Mouse (Mus musculus): ENCODE results near the gene Ccdc85b. TPM values are rescaled to one million over a fixed set of nuclear protein-coding genes. Genes with fewer than 3 reads are reported as not detected.
A peak's percentile ranks its signal among the peaks of the same experiment; 100 is the strongest.

Ccdc85b gene
- polyA plus RNA-seq, 1 experiment = 2.2 TPM

DNA sequence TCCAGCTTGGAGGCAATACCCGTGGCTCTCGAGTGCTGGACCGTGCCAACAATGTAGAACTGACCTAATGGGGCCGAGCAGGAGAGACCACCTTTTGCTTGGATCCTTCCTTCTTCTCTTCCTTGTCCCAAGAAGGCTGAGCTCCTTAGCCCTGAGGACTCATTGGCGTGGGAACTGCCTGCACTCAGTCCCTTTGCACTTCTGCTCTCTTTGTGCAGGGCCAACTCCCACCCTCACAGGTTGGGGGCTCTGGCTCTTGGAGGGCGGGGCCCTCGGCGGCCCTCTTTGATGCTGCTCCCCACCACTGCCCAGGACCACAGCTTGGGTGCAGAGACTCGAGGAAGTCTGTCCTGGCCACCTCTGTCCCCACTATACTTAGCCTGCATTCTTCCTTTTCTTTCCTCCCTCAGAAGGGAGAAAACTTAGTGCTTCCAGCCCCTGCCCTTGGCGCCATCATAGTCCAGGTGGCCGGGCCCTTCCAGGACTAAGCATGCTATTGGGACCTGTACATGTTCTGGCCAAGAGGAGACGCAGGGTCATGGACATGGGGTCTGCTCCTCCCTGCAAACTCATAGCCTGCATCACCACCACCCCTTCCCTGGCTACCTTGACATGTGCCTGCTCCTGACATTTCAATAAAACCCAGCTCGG is 30.9 kb downstream of the Ccdc85b start:
- peaks cover 17% of the 10 kb centered on the region for H3K4me1 ChIP-seq (ENCODE audit: control insufficient read depth, insufficient read depth, insufficient read length, low read length)
- H3K27ac ChIP-seq (replicated peaks; ENCODE audit: low read depth, low read length) = no peak overlapping the region
- H3K4me3 ChIP-seq (ENCODE audit: insufficient read depth, low read depth, low read length) = peak overlapping the region; percentile 91

GRCm38 (mm10) chr19:5425906-5426565 is 31.7 kb downstream of the Ccdc85b start:
- peak overlapping the region; percentile 92; the same call in 1 of the 2 replicates for H3K27ac ChIP-seq (replicated peaks; ENCODE audit: low read depth, low read length)
- H3K4me1 ChIP-seq (ENCODE audit: control insufficient read depth, insufficient read depth, insufficient read length, low read length) = peaks cover 17% of the 10 kb centered on the region
- peak overlapping the region; percentile 91 for H3K4me3 ChIP-seq (ENCODE audit: insufficient read depth, low read depth, low read length)

DNA sequence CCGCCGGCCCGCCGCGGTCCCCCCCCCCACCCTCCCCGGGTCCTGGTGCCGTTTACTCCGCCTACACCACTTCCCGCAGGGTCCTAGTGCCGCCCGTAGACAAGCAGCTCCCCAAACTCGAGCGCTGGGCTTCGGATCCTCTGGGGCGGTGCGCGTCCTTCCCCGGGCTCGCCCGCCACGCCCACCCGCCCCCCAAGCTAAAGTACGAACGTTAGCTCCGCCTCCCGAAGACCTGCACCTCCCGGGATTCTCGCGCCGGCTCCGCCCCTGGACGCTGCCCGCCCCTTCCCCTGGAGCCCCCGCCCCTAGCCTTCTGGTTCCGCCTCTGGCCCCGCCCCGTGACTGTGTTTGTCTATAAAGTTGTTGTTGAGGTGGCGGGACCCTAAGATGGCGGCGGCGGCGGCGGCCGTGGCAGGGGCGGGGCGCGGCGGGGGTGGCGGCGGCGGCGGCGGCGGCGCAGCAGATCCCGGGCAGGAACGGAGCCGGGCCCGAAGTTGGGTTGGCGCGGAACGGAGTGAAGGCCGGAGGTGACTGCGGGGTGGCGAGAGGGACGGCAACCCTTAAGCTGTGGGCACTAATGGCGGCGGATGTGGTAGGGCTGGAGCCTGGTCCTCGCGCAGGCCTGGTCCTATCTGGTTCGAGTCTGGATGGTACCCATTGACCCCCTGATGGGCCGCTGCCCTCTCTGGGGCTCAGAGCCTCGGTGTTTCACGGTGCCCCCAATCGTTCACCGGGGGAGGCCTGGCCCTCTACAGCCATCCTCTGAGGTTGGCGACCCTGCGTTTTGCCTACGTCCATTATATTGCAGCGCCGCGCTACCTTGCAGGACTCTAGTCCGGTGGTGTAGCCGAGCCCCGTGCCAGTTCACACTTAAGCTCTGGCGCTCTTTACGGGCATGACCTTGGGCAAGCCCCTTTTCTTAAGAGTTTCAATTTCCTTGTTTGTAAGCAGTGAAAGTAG is 32.6 kb downstream of the Ccdc85b start, which contains the start of the genes Drap1 and AI837181:
TSS of gene Drap1 (minus strand) at position 198 of the 960 bp plus-strand sequence.
TSS of gene AI837181 (plus strand) at position 363 of the 960 bp plus-strand sequence.
- peak within 1 kb of the TSS; percentile 91 for H3K4me3 ChIP-seq (ENCODE audit: insufficient read depth, low read depth, low read length)
- H3K4me1 ChIP-seq (ENCODE audit: control insufficient read depth, insufficient read depth, insufficient read length, low read length) = peaks cover 17% of the 10 kb centered on the region
- peak within 1 kb of the TSS; percentile 92 for H3K27ac ChIP-seq (replicated peaks; ENCODE audit: low read depth, low read length)

DNA sequence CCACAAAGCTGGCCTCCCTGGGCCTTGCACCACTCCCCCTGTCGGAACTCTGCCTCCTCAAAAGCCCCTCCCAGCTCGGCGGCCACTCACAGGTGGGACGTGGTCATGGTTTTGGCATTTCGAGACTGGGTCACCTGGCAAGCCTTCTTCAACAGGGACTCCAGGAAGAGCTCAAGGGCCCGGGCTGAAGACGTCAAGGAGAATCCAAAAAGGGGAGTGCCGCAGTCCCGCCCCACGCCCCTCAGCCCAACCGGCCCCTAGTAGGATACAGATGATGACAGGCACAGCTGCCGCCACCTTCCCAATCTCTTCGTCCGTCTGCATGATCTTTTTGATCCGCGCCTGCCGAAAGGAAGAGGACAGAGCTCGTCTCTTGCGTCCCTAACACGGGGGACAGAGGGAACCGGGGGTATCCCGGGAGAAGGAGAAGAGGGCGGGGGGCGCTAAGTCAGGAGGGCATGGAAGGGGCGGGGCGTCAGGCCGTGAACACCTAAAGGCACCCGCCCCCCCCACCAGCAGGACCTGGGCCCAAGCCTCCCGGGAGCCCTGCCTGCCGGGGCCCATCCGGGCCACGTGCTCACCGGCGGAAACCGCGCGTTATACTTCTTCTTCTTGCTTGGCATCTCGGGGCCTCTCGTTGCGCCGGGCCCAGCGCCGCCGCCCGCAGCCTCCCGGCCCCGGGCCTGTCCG is 33.5 kb downstream of the Ccdc85b start:
- Histone ChIP-seq H3K4me1 (ENCODE audit: control insufficient read depth, insufficient read depth, insufficient read length, low read length) (peaks cover 17% of the 10 kb centered on the region), H3K27ac (replicated peaks; ENCODE audit: low read depth, low read length) (peak overlapping the region; percentile 67), H3K4me3 (ENCODE audit: insufficient read depth, low read depth, low read length) (peak overlapping the region; percentile 76)

GRCm38 (mm10) chr19:5423561-5423960 is 34.1 kb downstream of the Ccdc85b start:
- no peak overlapping the region for H3K27ac ChIP-seq (replicated peaks; ENCODE audit: low read depth, low read length)
- peak overlapping the region; percentile 76 for H3K4me3 ChIP-seq (ENCODE audit: insufficient read depth, low read depth, low read length)

GRCm38 (mm10) chr19:5422895-5423443 is 34.7 kb downstream of the Ccdc85b start:
- H3K4me1 ChIP-seq (ENCODE audit: control insufficient read depth, insufficient read depth, insufficient read length, low read length) = peaks cover 17% of the 10 kb centered on the region
- peak overlapping the region; percentile 76 for H3K4me3 ChIP-seq (ENCODE audit: insufficient read depth, low read depth, low read length)
- no peak overlapping the region for H3K27ac ChIP-seq (replicated peaks; ENCODE audit: low read depth, low read length)

More at GRCm38 (mm10) chr19:5423561-5423960, 34.1 kb downstream of the Ccdc85b start:
- peaks cover 17% of the 10 kb centered on the region for H3K4me1 ChIP-seq (ENCODE audit: control insufficient read depth, insufficient read depth, insufficient read length, low read length)

- Histone ChIP-seq H3K4me3 (ENCODE audit: insufficient read depth, low read depth, low read length) (no peak overlapping the region), H3K4me1 (ENCODE audit: control insufficient read depth, insufficient read depth, insufficient read length, low read length) (peaks cover 17% of the 10 kb centered on the region), H3K27ac (replicated peaks; ENCODE audit: low read depth, low read length) (no peak overlapping the region)
These were observed 35.4 kb downstream of the Ccdc85b start for GRCm38 (mm10) chr19:5422267-5422666.

DNA sequence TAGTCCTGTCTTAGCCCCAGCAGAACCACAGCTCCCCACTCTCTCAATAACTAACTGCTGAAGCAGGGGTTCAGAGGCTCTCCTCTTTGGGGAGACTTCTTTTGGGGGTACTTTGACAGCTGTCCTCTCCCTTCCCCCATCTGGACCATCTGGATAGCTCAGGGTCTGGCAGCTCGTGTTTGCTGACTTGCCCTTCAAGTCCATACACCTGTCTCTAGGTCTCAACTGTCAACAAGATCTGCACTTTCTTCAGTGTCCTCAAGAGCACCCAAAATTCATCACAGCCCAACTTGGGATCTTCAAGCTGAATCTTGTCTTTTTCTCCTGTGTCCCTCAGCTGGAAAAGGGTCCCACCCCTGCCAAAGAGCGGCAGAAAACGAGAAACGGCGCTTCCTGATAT is 35.9 kb downstream of the Ccdc85b start:
- H3K4me1 ChIP-seq (ENCODE audit: control insufficient read depth, insufficient read depth, insufficient read length, low read length) = peaks cover 17% of the 10 kb centered on the region
- no peak overlapping the region for H3K27ac ChIP-seq (replicated peaks; ENCODE audit: low read depth, low read length)
- H3K4me3 ChIP-seq (ENCODE audit: insufficient read depth, low read depth, low read length) = no peak overlapping the region

- Histone ChIP-seq H3K4me3 (ENCODE audit: insufficient read depth, low read depth, low read length) (no peak overlapping the region), H3K27ac (replicated peaks; ENCODE audit: low read depth, low read length) (no peak overlapping the region), H3K4me1 (ENCODE audit: control insufficient read depth, insufficient read depth, insufficient read length, low read length) (peaks cover 7% of the 10 kb centered on the region; the same call in 1 of the 2 replicates)
These were observed 37.1 kb downstream of the Ccdc85b start for GRCm38 (mm10) chr19:5420579-5420978.

DNA sequence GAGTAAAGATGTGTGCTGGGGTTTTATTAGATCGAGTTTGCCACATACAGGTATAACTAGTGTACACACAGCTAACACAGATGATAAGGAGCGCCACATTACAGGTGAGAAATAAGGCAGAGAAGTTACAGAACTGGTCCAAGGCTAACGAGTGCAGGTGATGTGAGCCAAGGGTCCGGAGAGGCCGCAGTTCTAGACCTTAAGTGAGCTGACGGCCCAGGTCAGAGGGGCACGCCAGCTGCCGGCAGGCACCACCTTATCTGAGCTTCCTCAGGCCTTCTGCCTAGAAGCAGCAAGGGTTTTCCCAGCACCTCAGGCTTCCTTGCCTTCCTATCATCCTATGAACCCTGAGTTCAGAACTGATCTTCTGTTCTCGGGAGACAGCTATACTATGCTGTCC is 38.1 kb downstream of the Ccdc85b start:
- Histone ChIP-seq H3K4me3 (ENCODE audit: insufficient read depth, low read depth, low read length) (no peak overlapping the region), H3K27ac (replicated peaks; ENCODE audit: low read depth, low read length) (no peak overlapping the region), H3K4me1 (ENCODE audit: control insufficient read depth, insufficient read depth, insufficient read length, low read length) (peaks cover 7% of the 10 kb centered on the region; the same call in 1 of the 2 replicates)

- H3K4me3 ChIP-seq (ENCODE audit: insufficient read depth, low read depth, low read length) = no peak overlapping the region
- H3K4me1 ChIP-seq (ENCODE audit: control insufficient read depth, insufficient read depth, insufficient read length, low read length) = peaks cover 6% of the 10 kb centered on the region; the same call in 1 of the 2 replicates
- H3K27ac ChIP-seq (replicated peaks; ENCODE audit: low read depth, low read length) = no peak overlapping the region
These were observed 38.8 kb downstream of the Ccdc85b start for GRCm38 (mm10) chr19:5418750-5419466.

DNA sequence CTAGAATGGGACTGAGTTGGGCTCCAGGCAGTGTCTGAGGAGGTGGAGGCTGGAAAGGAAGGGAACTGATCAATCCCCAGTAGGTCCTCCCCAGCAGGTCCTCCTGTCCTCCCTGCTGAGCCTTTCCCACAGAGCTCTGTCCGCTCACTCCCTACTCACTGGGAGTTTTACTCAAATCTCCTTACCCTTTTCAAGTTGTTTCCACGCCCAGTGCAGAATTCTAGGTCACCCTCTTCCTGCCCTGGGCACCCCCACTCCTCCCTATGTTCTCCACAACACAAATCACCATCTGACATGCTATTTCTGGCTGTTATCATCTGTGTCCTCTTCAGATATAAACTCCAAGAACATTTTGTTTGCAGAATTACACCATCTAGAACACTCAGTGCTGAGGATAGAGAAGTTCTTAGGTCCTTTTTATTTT is 43.1 kb downstream of the Ccdc85b start:
- Histone ChIP-seq H3K4me1 (ENCODE audit: control insufficient read depth, insufficient read depth, insufficient read length, low read length) (no peaks in the 10 kb centered on the region), H3K27ac (replicated peaks; ENCODE audit: low read depth, low read length) (no peak overlapping the region), H3K4me3 (ENCODE audit: insufficient read depth, low read depth, low read length) (no peak overlapping the region)

- Histone ChIP-seq H3K27ac (replicated peaks; ENCODE audit: low read depth, low read length) (no peak overlapping the region), H3K4me3 (ENCODE audit: insufficient read depth, low read depth, low read length) (no peak overlapping the region), H3K4me1 (ENCODE audit: control insufficient read depth, insufficient read depth, insufficient read length, low read length) (peaks cover 5% of the 10 kb centered on the region)
These were observed 43.9 kb downstream of the Ccdc85b start for GRCm38 (mm10) chr19:5413840-5414239.

- Histone ChIP-seq H3K4me1 (ENCODE audit: control insufficient read depth, insufficient read depth, insufficient read length, low read length) (peaks cover 15% of the 10 kb centered on the region), H3K4me3 (ENCODE audit: insufficient read depth, low read depth, low read length) (no peak overlapping the region), H3K27ac (replicated peaks; ENCODE audit: low read depth, low read length) (no peak overlapping the region)
These were observed 45.7 kb downstream of the Ccdc85b start for GRCm38 (mm10) chr19:5411961-5412360.
